Comparison of ENCODE assay signal across 14 mouse cellular contexts in the genomic region with DNA sequence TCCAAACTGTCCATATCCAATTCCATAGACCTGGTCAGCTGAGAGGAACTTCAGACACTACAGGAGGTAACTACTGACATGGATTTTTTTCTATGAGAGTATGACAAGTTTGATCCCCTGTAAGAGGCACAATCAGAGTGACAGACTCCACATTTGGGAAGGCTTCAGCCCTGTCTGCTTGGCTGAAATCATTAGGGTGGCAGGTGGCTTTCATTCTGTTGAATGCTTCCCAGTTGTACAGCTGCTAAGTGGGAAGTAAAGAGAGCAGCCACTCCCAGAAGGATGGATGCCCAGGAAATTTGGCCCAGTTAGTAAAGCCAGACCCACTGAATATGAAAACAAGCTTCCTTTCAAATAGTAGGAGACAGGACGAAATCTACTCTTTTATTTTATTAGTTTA.
DNase-seq lines count a peak whose midpoint lies in the region; ATAC-seq lines count a peak whose summit lies in the region.
"Had no signal": no experiment of that assay in that cellular context is flagged by ENCODE, and none has a peak within 500 bp of the region (broad histone marks: within the 10 kb centered on the region; RNA-seq: fewer than 3 reads in every experiment).

No protein-coding gene starts in this region.

- ATAC-seq in frontal cortex, adult (ENCODE audit: low TSS enrichment), result peak; percentile 97
- ATAC-seq: CD4-positive, CD25-positive, alpha-beta regulatory T cell, adult 4 months; liver, embryonic 12.5 days; midbrain, embryonic 13.5 days; Patski had no signal

- DNase-seq in frontal cortex, postnatal 14 days (ENCODE audit: low spot score in 2 of 2), result no peak
- DNase-seq in right cerebral cortex, adult 18-20 months, result peak; percentile 39
- DNase-seq in right cerebral cortex, postnatal 14 days, result no peak
- DNase-seq in layer of hippocampus, adult 9-11 months, result peak; percentile 81
- no peak for DNase-seq in adrenal gland, adult (ENCODE audit: inconsistent age in 2 of 2, low spot score in 1 of 2)
- no peak for DNase-seq in gastrocnemius, postnatal 25 days
- DNase-seq: adrenal gland, postnatal 10 days; kidney, adult 18-20 months; thymus, postnatal 4 days had no signal

Comparison
In these comparisons a context has a peak if more than half of its experiments do, and no peak if none do; other contexts are left out.
1. DNase-seq: peak in right cerebral cortex, adult 18-20 months (single experiment) and layer of hippocampus, adult 9-11 months (single experiment); none in frontal cortex, postnatal 14 days (0 of 2), right cerebral cortex, postnatal 14 days (single experiment), adrenal gland, adult (0 of 2) and gastrocnemius, postnatal 25 days (single experiment).